Mouse (Mus musculus) granulocyte monocyte progenitor cell, adult 5-6 weeks (primary cell): ENCODE results near the gene Chaf1a. TPM values are rescaled to one million over a fixed set of nuclear protein-coding genes. Genes with fewer than 3 reads are reported as not detected.

Experiments used
- ATAC-seq: replicated peaks from 2 replicates; pipeline ENCODE4 v1.8.0; 2016; ENCODE audit warnings: mild to moderate bottlenecking, moderate TSS enrichment, inconsistent platforms; ENCODE audit not compliant: poor library complexity, severe bottlenecking
- total RNA-seq, 2 experiments: library from RNA; stranded (forward) in 1 of 2; stranded (reverse) in 1 of 2; fragments of 200-712, 200-1000 nt in 1 of 2; fragments of >200 nt in 1 of 2; fragmentation: Nextera tagmentation in 1 of 2; gene quantifications; 2 replicates each; pipeline ENCODE4 v1.2.3; 2014 to 2017

The Chaf1a gene
- total RNA-seq, 2 experiments from 2014 or later, result 36.0 to 39.4 TPM

GRCm38 (mm10) chr17:56018347-56019131, 21.7 kb upstream of the Chaf1a start:
- ATAC-seq, result no peak

DNA sequence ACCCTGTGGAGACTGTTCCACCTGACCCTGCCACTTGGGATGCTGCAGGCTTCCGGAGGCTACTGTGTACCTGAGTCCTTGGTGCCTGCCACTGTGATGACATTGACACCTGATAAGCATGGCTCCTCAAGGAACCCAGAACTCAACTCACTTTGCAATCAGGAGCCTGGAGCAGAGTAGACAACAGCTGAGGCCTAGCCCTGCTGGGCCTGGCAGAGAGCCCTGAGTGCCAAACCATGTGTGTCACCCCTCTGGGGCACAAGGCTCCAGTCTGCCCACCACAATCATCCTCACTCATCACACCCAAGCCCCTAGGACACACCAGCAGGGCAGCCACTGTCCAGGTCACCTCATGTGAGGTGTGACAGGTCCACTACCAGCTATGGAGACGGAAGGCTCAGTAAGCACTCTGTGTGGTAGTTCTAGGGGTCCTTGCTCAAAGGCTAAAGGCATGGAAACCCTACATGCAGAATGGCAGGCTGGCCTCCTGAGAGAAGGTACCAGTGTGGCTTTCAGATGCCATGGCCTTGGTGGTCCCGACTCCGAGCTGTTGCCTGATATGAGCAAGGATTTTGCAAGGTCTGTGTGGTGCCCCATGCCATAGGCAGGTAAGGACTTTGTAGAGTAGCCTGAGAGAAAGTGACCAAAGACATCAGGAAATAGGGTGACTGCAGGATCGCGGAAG, 19.7 kb upstream of the Chaf1a start:
- no peak for ATAC-seq

DNA sequence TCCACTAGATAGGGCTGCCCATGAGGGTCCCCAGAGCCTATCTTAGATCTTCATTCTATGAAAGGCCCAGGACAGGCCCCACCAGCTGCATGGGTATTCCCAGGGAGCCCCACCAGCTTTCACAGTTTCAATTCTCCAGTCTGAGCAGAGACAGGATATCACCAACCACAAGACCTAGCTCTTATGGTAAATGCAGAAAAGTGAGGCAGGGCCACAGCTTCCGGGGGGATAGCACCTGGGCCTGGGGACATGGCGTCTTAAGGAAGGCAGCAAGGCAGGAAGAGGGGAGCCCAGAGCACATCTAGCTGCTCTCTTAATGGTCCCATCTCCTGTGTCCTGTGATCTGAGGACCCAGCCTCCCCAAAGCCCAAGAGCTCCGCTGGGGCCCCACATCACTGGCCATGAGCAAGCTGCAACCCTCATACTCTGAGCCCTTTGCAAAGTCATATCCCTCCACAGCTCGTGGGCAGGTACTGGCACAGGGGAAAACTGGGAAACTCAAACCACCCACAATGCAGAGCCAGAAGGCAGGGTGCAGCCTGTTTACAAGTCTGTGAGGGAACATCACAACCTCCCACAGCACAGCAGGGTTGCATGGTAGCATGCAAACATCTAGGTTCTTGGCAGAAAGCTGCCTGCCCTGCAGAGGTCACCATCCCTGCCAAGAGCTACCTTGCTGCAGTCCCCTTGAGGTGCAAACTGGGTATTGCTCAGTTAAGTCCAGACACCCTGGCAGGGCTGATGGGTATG, 18.9 kb upstream of the Chaf1a start:
- ATAC-seq, result peak; percentile 43

DNA sequence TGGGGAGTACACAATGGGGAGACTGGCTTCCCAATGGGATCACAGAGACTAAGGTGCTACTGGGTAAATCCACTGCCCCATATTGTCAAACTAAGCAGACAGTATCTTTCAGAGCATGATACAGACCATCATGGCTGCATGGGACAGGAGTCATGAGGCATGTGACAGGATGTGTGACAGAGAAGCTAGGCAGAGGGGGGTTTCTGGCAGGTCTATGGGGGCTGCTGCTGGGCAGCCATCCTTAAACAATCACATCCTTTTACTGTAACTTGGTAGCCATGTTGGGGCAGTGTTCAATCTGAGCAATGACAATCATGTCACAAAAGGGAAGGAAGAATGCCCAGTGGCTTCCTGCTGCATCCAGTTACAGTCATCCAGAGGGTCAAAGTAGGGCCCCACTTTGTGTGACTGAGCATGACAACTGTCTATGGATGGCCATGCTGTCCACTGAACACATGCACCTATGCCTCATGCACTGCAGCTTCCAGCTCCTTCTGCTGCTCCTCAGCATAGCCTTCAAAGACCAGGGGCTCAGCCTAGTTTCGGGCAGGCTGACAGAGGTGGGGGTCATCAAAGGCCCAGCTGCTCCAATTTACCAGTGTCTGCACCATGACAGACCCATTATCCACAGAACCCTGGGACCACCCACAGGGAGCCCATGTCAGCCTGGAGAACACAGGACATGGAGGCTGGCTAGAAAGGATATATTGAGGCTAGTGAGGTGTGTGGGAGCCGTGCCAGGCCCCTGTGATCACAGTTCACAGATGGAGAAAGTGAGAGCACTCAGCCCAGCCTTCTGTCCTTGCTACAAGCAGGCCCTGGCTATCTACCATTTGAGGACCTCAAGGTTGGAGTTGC, 17.9 kb upstream of the Chaf1a start:
- ATAC-seq, result no peak

DNA sequence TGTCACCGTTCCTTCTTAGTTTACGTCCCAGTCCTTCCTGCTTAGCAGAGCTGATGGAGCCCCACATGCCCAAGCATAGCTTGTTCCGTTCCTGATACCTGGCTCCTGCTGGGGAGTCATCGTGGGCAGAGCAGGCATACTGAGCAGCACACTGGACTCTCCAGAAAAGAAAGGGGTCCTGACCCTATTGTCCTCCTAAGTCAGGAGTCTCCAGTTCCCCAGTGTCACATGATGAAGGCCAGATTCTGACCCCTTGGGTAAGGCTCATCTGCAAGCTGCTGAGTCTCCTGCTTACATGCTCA, 17.3 kb upstream of the Chaf1a start:
- no peak for ATAC-seq

DNA sequence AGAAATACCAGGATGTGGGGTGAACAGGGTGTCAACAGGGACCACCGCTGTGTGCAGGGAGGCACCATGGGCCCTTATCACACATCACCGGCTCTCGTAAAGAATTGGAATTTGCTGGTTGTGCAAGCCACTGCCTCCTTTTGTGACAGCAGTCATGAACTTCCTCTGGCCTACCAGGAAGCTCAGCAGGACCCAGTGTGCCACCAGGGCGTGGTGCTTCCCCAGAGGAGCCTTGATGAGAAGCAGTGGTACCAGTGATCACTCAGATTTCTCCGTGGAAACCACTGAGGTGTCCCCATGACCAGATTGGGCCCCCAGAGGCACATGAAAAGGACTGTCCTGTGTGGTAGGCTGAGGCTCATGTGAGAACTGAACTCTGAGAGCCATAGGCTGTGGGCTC, 16.9 kb upstream of the Chaf1a start:
- ATAC-seq, result peak; percentile 69

DNA sequence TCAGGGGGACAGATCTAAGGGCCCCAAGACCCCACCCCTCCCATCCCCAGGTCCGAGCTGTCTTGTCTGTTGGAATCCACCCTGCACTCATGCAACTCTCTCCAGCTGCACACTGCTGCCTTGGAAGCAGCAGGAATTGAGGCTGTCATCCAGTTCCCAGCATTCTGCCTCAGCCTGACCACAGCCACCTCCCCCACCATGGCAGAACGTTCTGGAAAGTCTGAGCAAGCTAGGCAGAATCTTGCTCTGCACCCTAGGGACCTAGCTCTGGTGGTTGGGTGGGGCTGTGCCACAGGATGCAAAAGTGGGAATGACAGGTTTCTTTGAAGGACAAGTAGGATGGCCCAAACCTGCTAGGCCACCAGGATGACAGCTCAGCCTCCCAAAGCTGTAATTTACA, 15.8 kb upstream of the Chaf1a start:
- ATAC-seq, result no peak

- no peak for ATAC-seq
Observed at GRCm38 (mm10) chr17:56024931-56025330, 15.3 kb upstream of the Chaf1a start.

- ATAC-seq, result no peak
Observed at GRCm38 (mm10) chr17:56026303-56026702, 13.9 kb upstream of the Chaf1a start.

DNA sequence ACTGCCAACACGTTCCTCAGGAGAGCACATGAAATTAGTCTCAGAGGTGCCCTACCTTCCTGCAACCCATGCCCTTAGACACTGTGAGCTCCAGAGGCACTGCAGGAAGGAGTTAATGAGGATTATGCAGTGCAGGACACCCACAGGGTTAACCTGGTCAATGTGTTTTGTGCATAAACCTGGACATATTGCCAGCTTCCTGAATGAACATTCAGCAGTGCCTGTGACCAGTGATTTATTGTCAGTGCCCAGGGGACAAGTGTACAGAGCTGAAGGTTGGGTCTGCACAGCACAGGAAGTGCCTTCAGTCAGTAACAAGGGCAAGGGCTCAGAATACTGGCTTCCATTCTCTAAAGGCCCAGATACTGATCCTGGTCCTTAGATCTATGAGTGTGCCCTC, 13.4 kb upstream of the Chaf1a start:
- no peak for ATAC-seq

DNA sequence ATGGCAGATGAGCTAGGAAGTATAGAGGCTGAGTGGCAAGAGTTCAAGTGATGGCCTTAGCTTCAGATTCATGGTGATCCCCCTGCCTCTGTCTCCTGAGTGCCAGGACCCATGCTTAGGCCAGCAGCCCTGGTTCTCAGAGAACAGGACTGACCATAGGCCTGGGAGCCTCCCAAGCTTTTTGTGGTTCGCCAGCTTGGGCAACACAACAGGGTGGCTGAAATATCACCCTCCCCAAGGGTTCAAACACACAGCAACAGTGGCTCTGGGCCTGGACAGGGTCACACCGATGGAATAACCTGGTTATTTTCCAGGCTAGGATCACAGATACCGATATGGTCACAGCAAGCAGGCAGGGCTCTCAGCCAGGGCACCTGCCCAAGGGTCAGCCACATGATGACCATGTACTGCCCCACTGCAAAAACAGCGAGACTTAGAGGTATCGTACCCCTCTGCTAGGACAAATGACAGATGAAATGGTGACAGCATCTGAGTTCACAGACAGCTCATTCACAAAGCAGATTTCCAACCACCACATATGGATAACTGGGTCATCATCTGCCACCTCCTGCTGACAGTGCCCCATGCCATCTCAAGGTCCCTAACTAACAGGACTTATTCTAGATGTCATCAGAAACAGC, 12.3 kb upstream of the Chaf1a start:
- ATAC-seq, result no peak

DNA sequence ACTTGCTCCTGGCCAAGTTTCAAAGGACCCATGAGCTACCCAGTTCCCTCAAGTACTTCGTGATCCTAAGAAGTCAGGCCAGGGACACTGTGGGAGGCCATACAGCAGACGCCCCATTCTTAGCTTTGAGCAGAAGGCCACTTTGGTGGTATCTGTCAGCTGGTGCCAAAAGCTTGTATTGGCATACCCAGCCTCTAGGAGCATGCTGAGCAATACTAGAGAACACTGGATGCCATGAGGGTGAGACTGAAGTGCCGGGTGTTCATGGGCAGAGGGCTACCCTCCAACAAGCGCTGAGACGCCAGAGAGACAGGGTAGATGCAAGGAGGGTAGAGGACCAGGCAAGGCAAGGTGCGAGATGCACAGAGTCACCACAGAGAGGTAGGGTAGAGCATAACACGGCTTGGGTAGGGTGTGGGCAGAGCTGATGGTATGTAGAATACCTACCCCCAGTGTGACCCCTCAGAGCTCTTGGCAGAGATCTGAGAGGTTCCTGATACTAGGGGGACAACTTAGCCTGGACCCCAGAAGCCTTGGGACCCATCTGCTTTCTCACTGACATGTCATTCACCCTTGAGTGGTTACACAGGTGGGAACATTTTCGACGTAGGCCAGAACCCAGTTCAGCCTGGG, 9.9 kb upstream of the Chaf1a start:
- ATAC-seq, result no peak

DNA sequence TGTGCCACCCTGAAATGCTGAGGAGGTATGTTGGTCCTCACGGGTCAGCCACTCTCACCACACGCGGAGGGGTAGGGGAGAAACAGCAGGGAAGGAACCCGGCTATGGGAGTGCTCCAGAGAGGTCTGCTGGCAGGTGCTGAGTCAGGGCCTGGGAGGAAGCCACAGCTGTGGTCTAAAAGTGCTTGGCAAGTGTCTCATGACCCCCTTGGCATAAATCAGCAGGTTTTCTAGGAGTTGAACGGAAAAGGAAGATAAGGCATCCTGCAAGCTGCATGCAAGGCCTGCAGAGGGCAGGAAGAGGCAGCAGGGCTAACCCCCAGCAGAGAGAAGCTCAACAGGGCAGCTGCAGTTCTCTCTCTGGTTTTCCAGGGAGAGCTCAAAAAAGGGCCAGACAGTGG, 9.3 kb upstream of the Chaf1a start:
- ATAC-seq, result peak; percentile 75

- ATAC-seq, result no peak
Observed at GRCm38 (mm10) chr17:56031431-56031830, 8.8 kb upstream of the Chaf1a start.

- no peak for ATAC-seq
Observed at GRCm38 (mm10) chr17:56032127-56032733, 8.0 kb upstream of the Chaf1a start.

GRCm38 (mm10) chr17:56032831-56033230, 7.4 kb upstream of the Chaf1a start:
- ATAC-seq, result peak; percentile 41

GRCm38 (mm10) chr17:56034040-56034725, 6.1 kb upstream of the Chaf1a start:
- ATAC-seq, result no peak

- ATAC-seq, result no peak
Observed at GRCm38 (mm10) chr17:56034726-56035100, 5.5 kb upstream of the Chaf1a start.

DNA sequence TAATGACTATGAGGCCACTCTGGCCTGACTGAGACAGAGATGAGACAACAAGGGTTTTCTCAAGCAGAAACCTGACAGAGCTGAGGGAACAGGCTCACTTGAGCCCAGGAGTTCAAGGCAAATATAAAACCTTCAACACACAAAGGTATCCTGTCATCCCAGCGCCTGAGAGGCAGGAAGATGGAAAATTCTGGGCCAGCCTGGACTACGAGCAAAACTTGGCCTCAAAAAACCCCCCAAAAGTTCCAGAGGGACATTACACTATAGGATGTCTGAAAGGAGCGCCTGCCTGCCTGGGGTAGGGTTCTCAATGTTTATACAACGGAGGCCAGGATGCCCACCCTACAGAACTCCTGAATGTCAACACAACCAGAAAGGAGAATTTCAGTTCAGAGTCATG, 5.0 kb upstream of the Chaf1a start:
- no peak for ATAC-seq
